Mouse (Mus musculus) stomach, postnatal 0 days (tissue): Measurements from ENCODE around the gene Celf2. TPM values are rescaled to one million over a fixed set of nuclear protein-coding genes. Genes with fewer than 3 reads are reported as not detected.
"Not testable (repeated sequence)": the region's sequence is repeated elsewhere in the genome, so short reads cannot be mapped to it uniquely, and the experiment has no call there.

Experiments used
- ATAC-seq: fragments of 200-750 bp; cut with Nextera tagmentation; 2 replicates; pipeline ENCODE4 v1.8.0; 2017; ENCODE audit not compliant: low FRiP score, low TSS enrichment
- DNase-seq: peaks from one replicate; pipeline ENCODE4 v3.0.0-alpha.2; 2016; ENCODE audit warnings: low spot score
- H3K27ac ChIP-seq: fragments of 300-500 bp; sonication (generic); replicated peaks from 2 replicates; pipeline ENCODE4 v1.5.1; 2014; ENCODE audit warnings: mild to moderate bottlenecking, control low read depth
- H3K27me3 ChIP-seq: fragments of 300-500 bp; sonication (generic); 2 replicates; pipeline ENCODE4 v1.6.1; 2014; ENCODE audit warnings: low read length; ENCODE audit not compliant: control insufficient read depth, insufficient read depth
- H3K36me3 ChIP-seq: fragments of 300-500 bp; sonication (generic); 2 replicates; pipeline ENCODE4 v1.6.1; 2014; ENCODE audit warnings: low read length, mixed read lengths; ENCODE audit not compliant: control insufficient read depth, insufficient read depth
- H3K4me1 ChIP-seq: fragments of 300-500 bp; sonication (generic); replicated peaks from 2 replicates; pipeline ENCODE4 v1.6.1; 2014; ENCODE audit warnings: antibody characterized with exemption; ENCODE audit not compliant: control insufficient read depth, insufficient read depth
- H3K4me2 ChIP-seq: fragments of 300-500 bp; sonication (generic); replicated peaks from 2 replicates; pipeline ENCODE4 v1.6.1; 2014; ENCODE audit warnings: low read depth, mild to moderate bottlenecking, control low read depth, moderate library complexity
- H3K4me3 ChIP-seq: fragments of 300-500 bp; sonication (generic); 2 replicates; pipeline ENCODE4 v1.5.1; 2014; ENCODE audit warnings: low read depth, low read length, control low read depth
- H3K9ac ChIP-seq: fragments of 300-500 bp; sonication (generic); 2 replicates; pipeline ENCODE4 v1.6.1; 2014; ENCODE audit warnings: mild to moderate bottlenecking, low read length, control low read depth, mixed read lengths
- H3K9me3 ChIP-seq: fragments of 300-500 bp; sonication (generic); 2 replicates; pipeline ENCODE4 v1.6.1; 2016; ENCODE audit warnings: low read length; ENCODE audit not compliant: control insufficient read depth
- CTCF ChIP-seq: IDR thresholded peaks from 2 replicates; pipeline ENCODE4 v1.5.1; 2016; ENCODE audit warnings: antibody characterized with exemption, low read depth, mild to moderate bottlenecking, moderate library complexity
- EP300 ChIP-seq: optimal IDR thresholded peaks from 2 replicates; pipeline ENCODE3; 2016; ENCODE audit warnings: antibody characterized with exemption
- WGBS: fragments of 180-500 bp; shearing (Covaris S2); extraction: QIAGEN DNeasy Blood & Tissue Kit; methylation state at CpG from one replicate; pipeline ENCODE4 v1.1.7; 2014; 5-methylcytosine and 5-hydroxymethylcytosine counted together
- polyA plus RNA-seq: library from polyadenylated mRNA; unstranded; fragments of >200 nt; fragmentation: Nextera tagmentation; extraction: Ambion mirVana; gene quantifications from 2 replicates; pipeline ENCODE4 v1.2.1, GENCODE M21; 2015

Gene Celf2
- polyA plus RNA-seq, 1 experiment from 2014 or later = 23.4 TPM

DNA sequence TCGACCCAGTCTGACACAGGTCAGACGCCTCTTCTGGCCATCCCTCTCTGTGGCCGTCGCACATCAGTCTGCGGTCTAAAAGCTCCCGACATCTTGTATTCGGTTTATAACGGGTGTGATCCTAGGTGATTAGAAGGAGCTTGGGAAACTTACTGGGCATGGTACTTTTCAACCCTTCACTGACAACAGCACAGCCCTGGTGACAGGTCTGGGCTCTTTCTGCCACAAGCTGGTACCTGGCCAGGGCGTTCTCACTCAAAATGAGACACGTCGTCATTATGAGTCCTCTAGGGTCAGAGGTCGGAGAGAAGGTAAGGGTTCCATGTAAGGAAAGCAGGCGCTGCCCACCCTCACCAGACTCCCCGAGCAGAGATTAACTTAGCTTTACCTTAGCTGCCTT lies 915.6 kb downstream of the Celf2 start:
- WGBS = 71% methylated on average over 14 of the region's 14 CpGs
- no peak overlapping the region for H3K4me3 ChIP-seq
- no peaks in the 10 kb centered on the region for H3K27me3 ChIP-seq
- H3K36me3 ChIP-seq = no peaks in the 10 kb centered on the region
- DNase-seq (no peak), ATAC-seq (no peak)
- H3K4me2 ChIP-seq = no peak overlapping the region
- no peak overlapping the region for H3K9ac ChIP-seq
- TF ChIP-seq CTCF (no peak), EP300 (no peak)
- no peaks in the 10 kb centered on the region for H3K9me3 ChIP-seq
- H3K27ac ChIP-seq = no peak overlapping the region
- H3K4me1 ChIP-seq = no peaks in the 10 kb centered on the region

DNA sequence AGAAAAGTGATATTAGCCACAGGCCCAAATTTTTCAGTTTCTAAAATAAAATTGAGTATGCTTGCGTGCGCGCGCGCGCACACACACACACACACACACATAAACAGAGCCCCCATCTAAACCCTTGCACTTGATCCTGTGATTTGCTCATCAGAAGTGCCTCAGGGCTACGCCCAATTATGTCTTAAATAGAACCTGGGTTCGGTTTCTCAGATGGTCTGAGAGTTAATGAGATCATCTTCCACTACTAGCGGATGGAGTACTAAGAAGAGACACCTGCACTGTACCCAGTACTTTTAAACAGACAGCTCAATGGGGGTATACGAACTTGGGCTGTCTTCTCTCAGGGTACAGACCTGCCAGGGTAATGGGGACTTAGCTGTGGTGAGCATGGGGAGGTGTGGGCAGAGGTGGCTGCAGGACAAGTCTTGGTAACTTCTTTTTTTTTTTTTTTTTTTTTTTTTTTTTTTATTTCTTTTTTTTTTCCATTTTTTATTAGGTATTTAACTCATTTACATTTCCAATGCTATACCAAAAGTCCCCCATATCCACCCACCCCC lies 923.2 kb downstream of the Celf2 start:
- Histone ChIP-seq H3K36me3 (no peaks in the 10 kb centered on the region), H3K9ac (no peak overlapping the region), H3K27ac (no peak overlapping the region), H3K4me1 (no peaks in the 10 kb centered on the region), H3K9me3 (no peaks in the 10 kb centered on the region), H3K4me2 (no peak overlapping the region), H3K4me3 (no peak overlapping the region), H3K27me3 (no peaks in the 10 kb centered on the region)
- ATAC-seq (no peak), DNase-seq (no peak)
- 90% methylated on average over 10 of the region's 10 CpGs for WGBS
- TF ChIP-seq CTCF = no peak
- no peak for TF ChIP-seq EP300

DNA sequence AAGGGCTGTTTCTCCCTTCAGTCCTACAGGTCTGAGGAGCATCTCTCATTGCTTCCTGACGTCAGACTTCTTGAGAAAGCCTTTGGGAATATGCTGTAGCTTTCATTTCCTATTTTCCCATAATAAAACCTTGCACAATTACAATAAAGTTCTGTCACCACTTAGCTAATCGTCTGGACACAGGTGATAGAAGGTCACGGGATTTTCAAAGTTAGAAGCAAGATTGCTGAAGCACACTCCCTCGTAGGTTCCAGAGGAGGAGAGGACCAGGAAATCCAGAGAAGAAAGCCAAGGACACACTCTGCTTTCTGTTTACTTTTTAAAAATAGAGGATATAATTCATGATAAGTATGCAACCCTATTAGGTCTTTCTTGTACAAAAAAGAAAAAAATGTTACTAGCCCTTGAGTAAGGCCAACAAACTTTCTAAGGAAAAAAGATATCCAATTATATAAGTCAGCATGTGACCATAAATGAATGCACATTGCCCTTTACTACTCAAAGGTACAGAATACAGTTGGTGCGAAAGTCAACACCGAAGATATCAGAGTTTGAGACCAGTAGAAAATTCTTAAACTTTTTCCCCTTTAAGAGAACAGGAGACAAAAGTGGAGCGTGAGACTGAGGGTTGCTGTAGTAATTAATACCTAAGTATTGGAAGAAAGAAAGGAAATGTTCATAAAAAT lies 924.2 kb downstream of the Celf2 start:
- WGBS = 82% methylated on average over 7 of the region's 7 CpGs
- TF ChIP-seq EP300 = no peak
- TF ChIP-seq CTCF = no peak

DNA sequence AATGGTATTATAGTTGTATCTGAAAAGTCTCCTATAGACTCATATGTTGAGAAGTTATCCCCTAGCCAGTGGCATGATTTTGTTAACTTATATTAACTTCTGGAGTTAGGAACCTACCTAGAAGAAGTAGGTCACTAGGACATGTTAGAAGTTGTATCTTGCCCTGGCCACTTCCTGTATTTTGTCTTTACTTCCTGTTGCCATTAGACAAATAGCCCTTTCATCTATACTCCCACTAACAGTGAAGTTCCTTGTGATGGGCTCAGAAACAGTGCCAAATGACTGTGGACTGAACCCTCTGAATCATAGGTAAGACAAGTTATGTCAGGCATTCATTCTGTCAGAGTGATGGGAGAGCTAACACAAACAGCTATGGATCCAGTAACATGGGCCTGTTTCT lies 926.7 kb downstream of the Celf2 start:
- Histone ChIP-seq H3K4me2 (no peak overlapping the region), H3K9ac (no peak overlapping the region), H3K4me3 (no peak overlapping the region), H3K36me3 (no peaks in the 10 kb centered on the region), H3K27ac (no peak overlapping the region), H3K4me1 (no peaks in the 10 kb centered on the region), H3K27me3 (no peaks in the 10 kb centered on the region), H3K9me3 (no peaks in the 10 kb centered on the region)
- ATAC-seq = no peak
- DNase-seq = no peak
- TF ChIP-seq CTCF (no peak), EP300 (no peak)

More for the DNA sequence above, 924.2 kb downstream of the Celf2 start:
- Histone ChIP-seq H3K4me2 (no peak overlapping the region), H3K27ac (no peak overlapping the region), H3K27me3 (no peaks in the 10 kb centered on the region), H3K9ac (no peak overlapping the region), H3K9me3 (no peaks in the 10 kb centered on the region), H3K4me3 (no peak overlapping the region), H3K36me3 (no peaks in the 10 kb centered on the region), H3K4me1 (no peaks in the 10 kb centered on the region)
- DNase-seq (no peak), ATAC-seq (no peak)

DNA sequence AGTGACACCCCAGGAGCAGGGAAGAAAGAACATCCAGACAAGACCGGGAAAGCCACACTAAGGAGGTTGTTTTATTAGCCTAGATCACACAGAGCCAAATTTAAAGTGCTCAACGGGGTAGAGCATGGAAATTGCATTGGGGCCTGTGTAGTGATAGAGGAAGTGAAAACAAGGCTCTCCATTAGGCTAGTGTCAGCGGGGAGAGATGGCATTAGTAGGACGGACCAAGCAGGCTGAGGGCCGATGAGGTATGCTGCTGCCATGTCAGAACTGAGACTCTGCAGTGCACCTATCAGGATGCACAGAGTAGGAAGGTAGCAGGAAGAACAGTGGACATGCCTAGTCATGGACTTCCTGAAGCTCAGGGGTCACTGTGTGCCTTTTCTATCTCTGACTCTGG lies 929.3 kb downstream of the Celf2 start:
- no peak overlapping the region for H3K27ac ChIP-seq
- WGBS = 83% methylated on average over 5 of the region's 5 CpGs
- no peak for ATAC-seq
- H3K27me3 ChIP-seq = no peaks in the 10 kb centered on the region
- TF ChIP-seq CTCF (no peak), EP300 (no peak)
- H3K9ac ChIP-seq = no peak overlapping the region
- H3K4me3 ChIP-seq = no peak overlapping the region
- DNase-seq = no peak
- no peak overlapping the region for H3K4me2 ChIP-seq
- no peaks in the 10 kb centered on the region for H3K4me1 ChIP-seq
- no peaks in the 10 kb centered on the region for H3K36me3 ChIP-seq
- no peaks in the 10 kb centered on the region for H3K9me3 ChIP-seq

DNA sequence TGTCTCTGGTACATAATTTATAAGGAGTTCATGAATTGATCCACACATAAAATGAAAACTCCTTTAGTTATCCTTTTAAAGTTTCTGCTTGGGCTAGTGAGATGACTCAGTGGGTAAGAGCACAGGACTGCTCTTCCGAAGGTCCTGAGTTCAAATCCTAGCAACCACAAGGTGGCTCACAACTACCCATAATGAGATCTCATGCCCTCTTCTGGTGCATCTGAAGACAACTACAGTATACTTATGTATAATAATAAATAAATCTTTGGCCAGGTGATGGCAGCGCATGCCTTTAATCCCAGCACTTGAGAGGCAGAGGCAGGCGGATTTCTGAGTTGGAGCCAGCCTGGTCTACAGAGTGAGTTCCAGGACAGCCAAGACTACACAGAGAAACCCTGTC lies 934.0 kb downstream of the Celf2 start:
- not testable (repeated sequence) for H3K27ac ChIP-seq, H3K4me1 ChIP-seq, H3K36me3 ChIP-seq, H3K9ac ChIP-seq, H3K4me3 ChIP-seq, H3K4me2 ChIP-seq, DNase-seq, H3K9me3 ChIP-seq, H3K27me3 ChIP-seq, ATAC-seq
- WGBS = 95% methylated on average over 3 of the region's 3 CpGs
